ENCODE assay signal across 9 mouse cellular contexts in the genomic region with DNA sequence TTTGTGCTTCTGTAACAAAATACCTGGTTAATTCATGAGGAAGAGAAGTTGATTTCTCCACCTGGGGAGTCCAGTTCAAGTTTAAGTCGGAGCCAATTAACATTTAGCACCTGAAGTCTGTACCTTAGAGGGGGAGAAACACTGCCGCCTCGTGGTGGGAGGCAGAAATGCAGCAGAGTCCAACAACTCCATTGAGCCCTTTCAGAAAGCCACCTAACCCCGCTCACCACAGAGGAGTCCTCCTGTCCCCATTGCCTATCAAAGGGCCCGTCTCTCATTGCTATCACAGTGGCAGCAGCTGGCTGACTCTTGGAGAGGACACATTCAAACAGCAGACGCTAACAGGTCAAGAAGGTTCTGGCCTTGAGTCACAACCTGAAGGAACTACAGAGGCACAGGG. TPM values are rescaled to one million over a fixed set of nuclear protein-coding genes. Genes with fewer than 3 reads are reported as not detected.
DNase-seq lines count a peak whose midpoint lies in the region; ATAC-seq and TF ChIP-seq lines count a peak whose summit lies in the region.
"Had no signal": no experiment of that assay in that cellular context is flagged by ENCODE, and none has a peak within 500 bp of the region (broad histone marks: within the 10 kb centered on the region; RNA-seq: fewer than 3 reads in every experiment).

No protein-coding gene starts in this region.

- H3K9ac ChIP-seq in forebrain, postnatal 0 days: no peak overlapping the region
- H3K9ac ChIP-seq in forebrain, embryonic 13.5 days: no peak overlapping the region

- no peaks in the 10 kb centered on the region for H3K4me1 ChIP-seq in forebrain, postnatal 0 days (ENCODE audit: insufficient read depth)
- H3K4me1 ChIP-seq in forebrain, embryonic 13.5 days: no peaks in the 10 kb centered on the region

- no peaks in the 10 kb centered on the region for H3K36me3 ChIP-seq in forebrain, postnatal 0 days (ENCODE audit: insufficient read depth)
- H3K36me3 ChIP-seq in forebrain, embryonic 13.5 days (ENCODE audit: poor library complexity, severe bottlenecking): no peaks in the 10 kb centered on the region

- peak; percentile 53 for TF ChIP-seq CTCF in forebrain, postnatal 0 days (IDR thresholded peaks at IDR 0.05; ENCODE audit: low read depth)

- ATAC-seq in forebrain, postnatal 0 days: no peak
- no peak for ATAC-seq in forebrain, embryonic 13.5 days
- peak; percentile 46 to 54; a peak in 2 of 4 replicates for ATAC-seq in hematopoietic stem cell, adult 5-6 weeks (replicated peaks in 1 of 2; ENCODE audit: insufficient read depth in 1 of 2, low FRiP score in 2 of 2, low TSS enrichment in 1 of 2, low read depth in 1 of 2, poor library complexity in 2 of 2, severe bottlenecking in 2 of 2)

- no peak overlapping the region for H3K4me2 ChIP-seq in forebrain, postnatal 0 days (ENCODE audit: low read depth)
- no peak overlapping the region for H3K4me2 ChIP-seq in forebrain, embryonic 13.5 days

- H3K27ac ChIP-seq in forebrain, postnatal 0 days (ENCODE audit: low read depth, low read length): no peak overlapping the region
- no peak overlapping the region for H3K27ac ChIP-seq in forebrain, embryonic 13.5 days

- H3K4me3 ChIP-seq in forebrain, postnatal 0 days (ENCODE audit: low read depth, low read length): no peak overlapping the region
- H3K4me3 ChIP-seq in forebrain, embryonic 13.5 days: no peak overlapping the region

- no peaks in the 10 kb centered on the region for H3K9me3 ChIP-seq in forebrain, postnatal 0 days (ENCODE audit: low read length)
- no peaks in the 10 kb centered on the region for H3K9me3 ChIP-seq in forebrain, embryonic 13.5 days (replicated peaks)

- 24% methylated on average over 6 of the region's 6 CpGs for WGBS in forebrain, postnatal 0 days
- 26% methylated on average over 6 of the region's 6 CpGs for WGBS in forebrain, embryonic 13.5 days

- DNase-seq in forebrain, postnatal 0 days: no peak
- DNase-seq in ovary, postnatal 36 days (ENCODE audit: low spot score): peak; percentile 52
- no peak for DNase-seq in ovary, postnatal 10 days (ENCODE audit: low spot score)
- peak; percentile 63 to 66 for DNase-seq in cerebellum, adult 18-20 months
- peak; percentile 49 to 65 for DNase-seq in lung, postnatal 4 days
- peak; percentile 64 for DNase-seq in thymus, postnatal 0 days (ENCODE audit: low spot score)

- H3K27me3 ChIP-seq in forebrain, postnatal 0 days (ENCODE audit: insufficient read depth, low read length): no peaks in the 10 kb centered on the region
- H3K27me3 ChIP-seq in forebrain, embryonic 13.5 days: no peaks in the 10 kb centered on the region

RNA-seq across cellular contexts. Expression of a gene that starts 37.5 kb away (rescaled TPM):
- not detected in 2 replicates for total RNA-seq in forebrain, postnatal 0 days (2014; rRNA removed)
- polyA plus RNA-seq in forebrain, postnatal 0 days (2015; fragmentation: Nextera tagmentation; extraction: Ambion mirVana): not detected in 2 replicates
- polyA plus RNA-seq in forebrain, embryonic 13.5 days (2015; fragmentation: Nextera tagmentation; extraction: Ambion mirVana): not detected in 2 replicates
- not detected in 2 replicates for total RNA-seq in hematopoietic stem cell, adult 5-6 weeks (2017)
- 0.25 and 0.46 TPM in 2 replicates for polyA plus RNA-seq in thymus, postnatal 0 days (2015; fragmentation: Nextera tagmentation; extraction: Ambion mirVana)
- total RNA-seq: layer of hippocampus, adult 8-10 months had no signal

RNA-seq across cellular contexts. Expression of a gene that starts 37.6 kb away (rescaled TPM):
- 9.9 and 12.4 TPM in 2 replicates for total RNA-seq in forebrain, postnatal 0 days (2014; rRNA removed)
- 1.6 and 3.4 TPM in 2 replicates for polyA plus RNA-seq in forebrain, postnatal 0 days (2015; fragmentation: Nextera tagmentation; extraction: Ambion mirVana)
- polyA plus RNA-seq in forebrain, embryonic 13.5 days (2015; fragmentation: Nextera tagmentation; extraction: Ambion mirVana): 1.8 TPM in 2 replicates
- 0.13 and 0.45 TPM in 2 replicates for total RNA-seq in hematopoietic stem cell, adult 5-6 weeks (2017)
- polyA plus RNA-seq in thymus, postnatal 0 days (2015; fragmentation: Nextera tagmentation; extraction: Ambion mirVana): 0.40 and 0.44 TPM in 2 replicates

RNA-seq across cellular contexts. Expression of a gene that starts 51.0 kb away (rescaled TPM):
- 7.8 and 9.4 TPM in 2 replicates for total RNA-seq in forebrain, postnatal 0 days (2014; rRNA removed)
- 10.2 and 16.4 TPM in 2 replicates for polyA plus RNA-seq in forebrain, postnatal 0 days (2015; fragmentation: Nextera tagmentation; extraction: Ambion mirVana)
- 1.6 and 2.5 TPM in 2 replicates for polyA plus RNA-seq in forebrain, embryonic 13.5 days (2015; fragmentation: Nextera tagmentation; extraction: Ambion mirVana)
- 25.4 and 57.7 TPM in 2 replicates for total RNA-seq in hematopoietic stem cell, adult 5-6 weeks (2017)
- polyA plus RNA-seq in thymus, postnatal 0 days (2015; fragmentation: Nextera tagmentation; extraction: Ambion mirVana): 299 and 338 TPM in 2 replicates

Comparison
In these comparisons a context has a peak if more than half of its experiments do, and no peak if none do; other contexts are left out.
1. DNase-seq: peak in ovary, postnatal 36 days (single experiment), cerebellum, adult 18-20 months (2 of 2), lung, postnatal 4 days (2 of 2) and thymus, postnatal 0 days (single experiment); none in forebrain, postnatal 0 days (single experiment) and ovary, postnatal 10 days (single experiment).
2. ATAC-seq: peak in hematopoietic stem cell, adult 5-6 weeks (2 of 2); none in forebrain, postnatal 0 days (single experiment) and forebrain, embryonic 13.5 days (single experiment).
3. RNA of a gene that starts 51.0 kb away (polyA plus RNA-seq): 299 to 338 TPM in thymus, postnatal 0 days; 10.2 to 16.4 TPM in forebrain, postnatal 0 days and 1.6 to 2.5 TPM in forebrain, embryonic 13.5 days; every median in the first group is over 10 times any median in the second.